Mouse (Mus musculus) layer of hippocampus, postnatal 10 days (tissue): ENCODE results near the gene Adprh. TPM values are rescaled to one million over a fixed set of nuclear protein-coding genes. Genes with fewer than 3 reads are reported as not detected.
"Not testable (repeated sequence)": the region's sequence is repeated elsewhere in the genome, so short reads cannot be mapped to it uniquely, and the experiment has no call there.

Experiments
- DNase-seq, 2 experiments: peaks; one replicate each; pipeline ENCODE4 v3.0.0; 2021; ENCODE audit warnings: low spot score in 2 of 2
- total RNA-seq, 2 experiments: library from RNA; stranded (reverse); gene quantifications; 2 replicates each; pipeline ENCODE4 v1.2.3; 2021

Adprh gene
- total RNA-seq, 2 experiments from 2014 or later = 60.5 to 62.9 TPM

GRCm38 (mm10) chr16:38467091-38467916 lies 14.8 kb upstream of the Adprh start:
- no peak for DNase-seq

- DNase-seq = no peak
Observed at GRCm38 (mm10) chr16:38466089-38466488, 13.6 kb upstream of the Adprh start.

GRCm38 (mm10) chr16:38463305-38463704 lies 10.8 kb upstream of the Adprh start:
- DNase-seq = no peak

GRCm38 (mm10) chr16:38462161-38462560 lies 9.7 kb upstream of the Adprh start:
- no peak for DNase-seq

- no peak for DNase-seq
Observed at GRCm38 (mm10) chr16:38461749-38462148, 9.2 kb upstream of the Adprh start.

- no peak for DNase-seq
Observed at GRCm38 (mm10) chr16:38459990-38460389, 7.5 kb upstream of the Adprh start.

GRCm38 (mm10) chr16:38458600-38459280 lies 6.2 kb upstream of the Adprh start:
- DNase-seq = no peak

- no peak for DNase-seq
Observed at GRCm38 (mm10) chr16:38456812-38457567, 4.5 kb upstream of the Adprh start.

- DNase-seq = no peak
Observed at GRCm38 (mm10) chr16:38455511-38456418, 3.3 kb upstream of the Adprh start, which contains the start of gene Cd80. Cd80 (plus strand) TSS chr16:38455561.

- no peak for DNase-seq
Observed at GRCm38 (mm10) chr16:38454533-38455254, 2.2 kb upstream of the Adprh start.

- DNase-seq = no peak
Observed at GRCm38 (mm10) chr16:38453952-38454351, 1.4 kb upstream of the Adprh start.

- DNase-seq = no peak
Observed at GRCm38 (mm10) chr16:38453203-38453553, 675 bp upstream of the Adprh start.

- DNase-seq = no peak
Observed at GRCm38 (mm10) chr16:38451421-38452205, 890 bp downstream of the Adprh start.

GRCm38 (mm10) chr16:38450707-38451106 lies 1.8 kb downstream of the Adprh start:
- DNase-seq = no peak

- DNase-seq = no peak
Observed at GRCm38 (mm10) chr16:38448458-38448857, 4.0 kb downstream of the Adprh start.

GRCm38 (mm10) chr16:38447366-38447765 lies 5.1 kb downstream of the Adprh start:
- DNase-seq = no peak

- DNase-seq = not testable (repeated sequence)
Observed at GRCm38 (mm10) chr16:38446141-38446540, 6.4 kb downstream of the Adprh start.

- DNase-seq = no peak
Observed at GRCm38 (mm10) chr16:38445576-38445975, 6.9 kb downstream of the Adprh start.

GRCm38 (mm10) chr16:38445046-38445445 lies 7.5 kb downstream of the Adprh start:
- no peak for DNase-seq
